Mouse (Mus musculus): ENCODE results near the gene Gbp6. TPM values are rescaled to one million over a fixed set of nuclear protein-coding genes. Genes with fewer than 3 reads are reported as not detected.
"Not testable (repeated sequence)": the region's sequence is repeated elsewhere in the genome, so short reads cannot be mapped to it uniquely, and the experiment has no call there.

Gene Gbp6
- polyA plus RNA-seq, 1 experiment from 2014 or later, result 2.2 TPM

- not testable (repeated sequence) for H3K9ac ChIP-seq; H3K4me2 ChIP-seq; H3K27me3 ChIP-seq; H3K9me3 ChIP-seq; H3K4me3 ChIP-seq; ATAC-seq (ENCODE audit: borderline replicate concordance, extremely low read depth, low FRiP score, low TSS enrichment); H3K36me3 ChIP-seq; H3K27ac ChIP-seq
- 0 out of 2 replicates have a peak, but pooled peaks cover 10% of the 10 kb centered on the region for H3K4me1 ChIP-seq
- WGBS, result 83% methylated on average over 3 of the region's 3 CpGs
Measured at GRCm38 (mm10) chr5:105290921-105291320, 2.6 kb downstream of the Gbp6 start.

GRCm38 (mm10) chr5:105260673-105261072 is 32.8 kb downstream of the Gbp6 start:
- H3K36me3 ChIP-seq; H3K4me2 ChIP-seq; ATAC-seq (ENCODE audit: borderline replicate concordance, extremely low read depth, low FRiP score, low TSS enrichment); H3K9me3 ChIP-seq; H3K27ac ChIP-seq; H3K9ac ChIP-seq; H3K4me3 ChIP-seq; H3K4me1 ChIP-seq; H3K27me3 ChIP-seq: not testable (repeated sequence)
- WGBS, result 100% methylated on average over 1 of the region's 3 CpGs

GRCm38 (mm10) chr5:105252491-105252890 is 41.0 kb downstream of the Gbp6 start:
- no peak for ATAC-seq (ENCODE audit: borderline replicate concordance, extremely low read depth, low FRiP score, low TSS enrichment)
- H3K9ac ChIP-seq, result no peak overlapping the region
- H3K9me3 ChIP-seq, result no peaks in the 10 kb centered on the region
- no peak overlapping the region for H3K27ac ChIP-seq
- no peak overlapping the region for H3K4me2 ChIP-seq
- H3K36me3 ChIP-seq, result no peaks in the 10 kb centered on the region
- H3K4me3 ChIP-seq, result no peak overlapping the region
- no peaks in the 10 kb centered on the region for H3K27me3 ChIP-seq
- H3K4me1 ChIP-seq, result no peaks in the 10 kb centered on the region

- not testable (repeated sequence) for H3K36me3 ChIP-seq; H3K4me2 ChIP-seq; H3K27me3 ChIP-seq; H3K27ac ChIP-seq; H3K4me1 ChIP-seq; H3K9me3 ChIP-seq; H3K4me3 ChIP-seq; ATAC-seq (ENCODE audit: borderline replicate concordance, extremely low read depth, low FRiP score, low TSS enrichment); H3K9ac ChIP-seq
- 75% methylated on average over 3 of the region's 3 CpGs for WGBS
Measured at GRCm38 (mm10) chr5:105244741-105245140, 48.8 kb downstream of the Gbp6 start.

- H3K4me2 ChIP-seq, H3K36me3 ChIP-seq, H3K4me3 ChIP-seq, H3K27ac ChIP-seq, H3K9me3 ChIP-seq, H3K9ac ChIP-seq, H3K27me3 ChIP-seq, H3K4me1 ChIP-seq: not testable (repeated sequence)
- 64% methylated on average over 5 of the region's 5 CpGs for WGBS
- peak; percentile 62; the same call in 1 of the 2 replicates for ATAC-seq (ENCODE audit: borderline replicate concordance, extremely low read depth, low FRiP score, low TSS enrichment)
Measured at GRCm38 (mm10) chr5:105240982-105241381, 52.5 kb downstream of the Gbp6 start.

GRCm38 (mm10) chr5:105239483-105240047 is 53.9 kb downstream of the Gbp6 start, which contains the start of gene Gbp10:
TSS of gene Gbp10 (minus strand) at chr5:105239533.
- H3K36me3 ChIP-seq, H3K27me3 ChIP-seq, H3K4me2 ChIP-seq, H3K9me3 ChIP-seq, H3K27ac ChIP-seq, H3K4me1 ChIP-seq, H3K4me3 ChIP-seq, H3K9ac ChIP-seq: not testable (repeated sequence)
- ATAC-seq (ENCODE audit: borderline replicate concordance, extremely low read depth, low FRiP score, low TSS enrichment), result peak; percentile 89; the same call in 1 of the 2 replicates

GRCm38 (mm10) chr5:105238402-105238801 is 55.1 kb downstream of the Gbp6 start:
- H3K9ac ChIP-seq; H3K27ac ChIP-seq; H3K4me2 ChIP-seq; H3K27me3 ChIP-seq; H3K9me3 ChIP-seq; H3K4me1 ChIP-seq; ATAC-seq (ENCODE audit: borderline replicate concordance, extremely low read depth, low FRiP score, low TSS enrichment); H3K4me3 ChIP-seq; H3K36me3 ChIP-seq: not testable (repeated sequence)
- WGBS, result 81% methylated on average over 1 of the region's 1 CpGs

- H3K27ac ChIP-seq; H3K4me3 ChIP-seq; H3K4me2 ChIP-seq; H3K27me3 ChIP-seq; H3K4me1 ChIP-seq; H3K36me3 ChIP-seq; ATAC-seq (ENCODE audit: borderline replicate concordance, extremely low read depth, low FRiP score, low TSS enrichment); H3K9me3 ChIP-seq; H3K9ac ChIP-seq: not testable (repeated sequence)
- 81% methylated on average over 3 of the region's 3 CpGs for WGBS
Measured at GRCm38 (mm10) chr5:105236040-105236439, 57.5 kb downstream of the Gbp6 start.

Other genes with a start within 250 kb of the Gbp6 start
- 3.1 and 3.4 TPM in 2 replicates for gene Gbp9, start 154.2 kb downstream of the Gbp6 start, polyA plus RNA-seq (2015; fragmentation: Nextera tagmentation; extraction: Ambion mirVana)
- 0.64 and 1.3 TPM in 2 replicates for gene Gbp8, start 154.2 kb downstream of the Gbp6 start, polyA plus RNA-seq (2015; fragmentation: Nextera tagmentation; extraction: Ambion mirVana)
- 1.0 and 2.5 TPM in 2 replicates for gene Gbp4, start 154.1 kb downstream of the Gbp6 start, polyA plus RNA-seq (2015; fragmentation: Nextera tagmentation; extraction: Ambion mirVana)
- gene Gbp10, start 54.2 kb downstream of the Gbp6 start, polyA plus RNA-seq (2015; fragmentation: Nextera tagmentation; extraction: Ambion mirVana), result 0.27 TPM in 1 of 2 replicates, not detected in the other
- gene Gm43302, start within 50 bp of the Gbp6 start, polyA plus RNA-seq (2015; fragmentation: Nextera tagmentation; extraction: Ambion mirVana), result not detected in 2 replicates
- 6.6 and 6.7 TPM in 2 replicates for gene Lrrc8b, start 122.1 kb upstream of the Gbp6 start, polyA plus RNA-seq (2015; fragmentation: Nextera tagmentation; extraction: Ambion mirVana)
- gene Lrrc8c, start 225.7 kb upstream of the Gbp6 start, polyA plus RNA-seq (2015; fragmentation: Nextera tagmentation; extraction: Ambion mirVana), result 24.3 and 26.5 TPM in 2 replicates

Measured in lung, embryonic 15.5 days (tissue).